Comparison of ENCODE assay signal across 8 mouse cellular contexts in genomic region chr8:117278668-117279132, GRCm38 (mm10). TPM values are rescaled to one million over a fixed set of nuclear protein-coding genes. Genes with fewer than 3 reads are reported as not detected.
DNase-seq lines count a peak whose midpoint lies in the region; ATAC-seq and TF ChIP-seq lines count a peak whose summit lies in the region.

No protein-coding gene starts in this region.

- no peaks in the 10 kb centered on the region for H3K36me3 ChIP-seq in forebrain, postnatal 0 days (ENCODE audit: insufficient read depth)
- H3K36me3 ChIP-seq in liver, embryonic 13.5 days, result peaks cover 18% of the 10 kb centered on the region
- H3K36me3 ChIP-seq in stomach, embryonic 15.5 days, result no peaks in the 10 kb centered on the region

- peak overlapping the region; percentile 24 for H3K4me2 ChIP-seq in forebrain, postnatal 0 days (ENCODE audit: low read depth)
- H3K4me2 ChIP-seq in liver, embryonic 13.5 days, result peak overlapping the region; percentile 32
- no peak overlapping the region for H3K4me2 ChIP-seq in stomach, embryonic 15.5 days

- peak overlapping the region; percentile 28 for H3K27ac ChIP-seq in bone marrow, adult 2 months (ENCODE audit: control insufficient read depth, insufficient read depth, low read depth, low read length, poor library complexity)
- peak overlapping the region; percentile 74 for H3K27ac ChIP-seq in forebrain, postnatal 0 days (ENCODE audit: low read depth, low read length)
- peak overlapping the region; percentile 66 for H3K27ac ChIP-seq in liver, embryonic 13.5 days
- H3K27ac ChIP-seq in stomach, embryonic 15.5 days, result 0 out of 2 replicates have a peak overlapping the region, but pooled peaks have one; percentile 31

- H3K27me3 ChIP-seq in forebrain, postnatal 0 days (ENCODE audit: insufficient read depth, low read length), result no peaks in the 10 kb centered on the region
- H3K27me3 ChIP-seq in liver, embryonic 13.5 days, result no peaks in the 10 kb centered on the region
- H3K27me3 ChIP-seq in stomach, embryonic 15.5 days (replicated peaks), result no peaks in the 10 kb centered on the region

- WGBS in bone marrow, adult 2 months, result 28% methylated on average over 20 of the region's 20 CpGs
- WGBS in forebrain, postnatal 0 days, result 7% methylated on average over 20 of the region's 20 CpGs
- WGBS in liver, embryonic 13.5 days (ENCODE audit: insufficient replicate concordance), result 59% methylated on average over 20 of the region's 20 CpGs
- WGBS in stomach, embryonic 15.5 days, result 72% methylated on average over 20 of the region's 20 CpGs

- H3K4me1 ChIP-seq in bone marrow, adult 2 months (ENCODE audit: control insufficient read depth, insufficient read depth, low read length), result peaks cover 19% of the 10 kb centered on the region
- H3K4me1 ChIP-seq in forebrain, postnatal 0 days (ENCODE audit: insufficient read depth), result peaks cover 12% of the 10 kb centered on the region
- H3K4me1 ChIP-seq in liver, embryonic 13.5 days (replicated peaks), result peaks cover 88% of the 10 kb centered on the region
- peaks cover 34% of the 10 kb centered on the region for H3K4me1 ChIP-seq in stomach, embryonic 15.5 days

- no peaks in the 10 kb centered on the region for H3K9me3 ChIP-seq in forebrain, postnatal 0 days (ENCODE audit: low read length)
- no peaks in the 10 kb centered on the region for H3K9me3 ChIP-seq in liver, embryonic 13.5 days (replicated peaks)
- H3K9me3 ChIP-seq in stomach, embryonic 15.5 days, result no peaks in the 10 kb centered on the region

- peak; percentile 71 for DNase-seq in adrenal gland, adult 8-10 months
- peak; percentile 57 for DNase-seq in forebrain, postnatal 0 days
- DNase-seq in liver, embryonic 13.5 days, result no peak
- no peak for DNase-seq in thymus, postnatal 4 days
- no peak for DNase-seq in embryo, embryonic 9.5 days (ENCODE audit: extremely low spot score)

- TF ChIP-seq POLR2A in bone marrow, adult 2 months (IDR thresholded peaks at IDR 0.05; ENCODE audit: borderline replicate concordance, control insufficient read depth, low read depth, low read length), result no peak

- TF ChIP-seq CTCF in bone marrow, adult 2 months (IDR thresholded peaks at IDR 0.05; ENCODE audit: control insufficient read depth, insufficient read depth, low read length), result no peak
- no peak for TF ChIP-seq CTCF in forebrain, postnatal 0 days (IDR thresholded peaks at IDR 0.05; ENCODE audit: low read depth)

- no peak overlapping the region; the same call in 1 of the 2 replicates for H3K9ac ChIP-seq in forebrain, postnatal 0 days
- H3K9ac ChIP-seq in liver, embryonic 13.5 days, result peak overlapping the region; percentile 33; the same call in 1 of the 2 replicates
- no peak overlapping the region for H3K9ac ChIP-seq in stomach, embryonic 15.5 days

- H3K4me3 ChIP-seq in bone marrow, adult 2 months (replicated peaks; ENCODE audit: control insufficient read depth, low read depth, low read length), result no peak overlapping the region
- no peak overlapping the region for H3K4me3 ChIP-seq in forebrain, postnatal 0 days (ENCODE audit: low read depth, low read length)
- no peak overlapping the region for H3K4me3 ChIP-seq in liver, embryonic 13.5 days (replicated peaks)
- H3K4me3 ChIP-seq in stomach, embryonic 15.5 days (replicated peaks), result no peak overlapping the region

- peak; percentile 80 for ATAC-seq in forebrain, postnatal 0 days
- no peak for ATAC-seq in liver, embryonic 13.5 days (ENCODE audit: low read depth)
- no peak for ATAC-seq in stomach, embryonic 15.5 days (ENCODE audit: insufficient read depth, low FRiP score, low read depth)
- ATAC-seq in activated CD4-positive, CD25-positive, alpha-beta regulatory T cell, adult 4 months, result no peak

RNA-seq across cellular contexts. Expression of gene Cmip, which starts 21.8 kb away (rescaled TPM):
- 100 to 1,000 TPM; 134 to 141 (median 137) TPM for total RNA-seq in adrenal gland, adult 8-10 months (2022)
- polyA plus RNA-seq in bone marrow, adult 2 months (2011; ENCODE audit: insufficient read depth, insufficient read length, low replicate concordance, missing spikeins), result 11.5 and 16.2 TPM in 2 replicates
- total RNA-seq in forebrain, postnatal 0 days (2014; rRNA removed), result 139 and 204 TPM in 2 replicates
- polyA plus RNA-seq in forebrain, postnatal 0 days (2015; fragmentation: Nextera tagmentation; extraction: Ambion mirVana), result 126 and 192 TPM in 2 replicates
- polyA plus RNA-seq in liver, embryonic 13.5 days (2015; fragmentation: Nextera tagmentation; extraction: Ambion mirVana), result 5.8 and 6.7 TPM in 2 replicates
- 31.8 and 32.1 TPM in 2 replicates for polyA plus RNA-seq in stomach, embryonic 15.5 days (2015; fragmentation: Nextera tagmentation; extraction: Ambion mirVana)
- polyA plus RNA-seq in activated CD4-positive, CD25-positive, alpha-beta regulatory T cell, adult 4 months (2017; shearing (Covaris generic)), result 10 to 100 TPM; 24.3 to 32.6 TPM

Comparison
In these comparisons a context has a peak if more than half of its experiments do, and no peak if none do; other contexts are left out.
1. DNase-seq: peak in adrenal gland, adult 8-10 months (single experiment) and forebrain, postnatal 0 days (single experiment); none in liver, embryonic 13.5 days (single experiment), thymus, postnatal 4 days (single experiment) and embryo, embryonic 9.5 days (single experiment).
2. Peak in every context shown above with its lines, with median percentiles within 50 percentile points of each other: H3K27ac ChIP-seq.